Mouse (Mus musculus): ENCODE measurements around the gene Prr15l.

Prr15l gene

GRCm38 (mm10) chr11:96919003-96919402 lies 8.9 kb upstream of the Prr15l start:
- DNase-seq (ENCODE audit: low read depth), result no peak

GRCm38 (mm10) chr11:96924861-96925260 lies 3.0 kb upstream of the Prr15l start:
- DNase-seq (ENCODE audit: low read depth), result no peak

- no peak for DNase-seq (ENCODE audit: low read depth)
Observed at GRCm38 (mm10) chr11:96925469-96926148, 2.3 kb upstream of the Prr15l start.

GRCm38 (mm10) chr11:96926587-96926986 lies 1.3 kb upstream of the Prr15l start:
- no peak for DNase-seq (ENCODE audit: low read depth)

- no peak for DNase-seq (ENCODE audit: low read depth)
Observed at GRCm38 (mm10) chr11:96928691-96929090, 787 bp downstream of the Prr15l start.

GRCm38 (mm10) chr11:96929096-96929765 lies 1.3 kb downstream of the Prr15l start:
- no peak for DNase-seq (ENCODE audit: low read depth)

GRCm38 (mm10) chr11:96929766-96930331 lies 1.9 kb downstream of the Prr15l start:
- no peak for DNase-seq (ENCODE audit: low read depth)

- DNase-seq (ENCODE audit: low read depth), result no peak
Observed at GRCm38 (mm10) chr11:96931327-96932062, 3.6 kb downstream of the Prr15l start.

- DNase-seq (ENCODE audit: low read depth), result no peak
Observed at GRCm38 (mm10) chr11:96933562-96934276, 5.8 kb downstream of the Prr15l start.

GRCm38 (mm10) chr11:96934921-96935356 lies 7.0 kb downstream of the Prr15l start:
- DNase-seq (ENCODE audit: low read depth), result no peak

- no peak for DNase-seq (ENCODE audit: low read depth)
Observed at GRCm38 (mm10) chr11:96935872-96936650, 8.2 kb downstream of the Prr15l start.

GRCm38 (mm10) chr11:96937549-96938425 lies 9.9 kb downstream of the Prr15l start:
- DNase-seq (ENCODE audit: low read depth), result no peak

- DNase-seq (ENCODE audit: low read depth), result no peak
Observed at GRCm38 (mm10) chr11:96938426-96938800, 10.5 kb downstream of the Prr15l start.

GRCm38 (mm10) chr11:96940578-96941465 lies 12.9 kb downstream of the Prr15l start:
- no peak for DNase-seq (ENCODE audit: low read depth)

- DNase-seq (ENCODE audit: low read depth), result no peak
Observed at GRCm38 (mm10) chr11:96941989-96942590, 14.2 kb downstream of the Prr15l start.

GRCm38 (mm10) chr11:96943746-96944304 lies 15.9 kb downstream of the Prr15l start, which contains the start of gene Pnpo:
Gene Pnpo (minus strand): TSS chr11:96943986.
- peak; percentile 96 for DNase-seq (ENCODE audit: low read depth)

GRCm38 (mm10) chr11:96944844-96945580 lies 17.1 kb downstream of the Prr15l start:
- no peak for DNase-seq (ENCODE audit: low read depth)

GRCm38 (mm10) chr11:96946498-96946897 lies 18.6 kb downstream of the Prr15l start:
- DNase-seq (ENCODE audit: low read depth), result no peak
